Mouse (Mus musculus) adrenal gland, postnatal 36 days (tissue): Measurements from ENCODE around the gene Gtf2i. TPM values are rescaled to one million over a fixed set of nuclear protein-coding genes. Genes with fewer than 3 reads are reported as not detected.
A peak's percentile ranks its signal among the peaks of the same experiment; 100 is the strongest.

ENCODE experiments used
- DNase-seq, 2 experiments: peaks; one replicate each; pipeline ENCODE4 v3.0.0; 2021; ENCODE audit warnings: mixed read lengths in 1 of 2
- total RNA-seq, 2 experiments: library from RNA; stranded (reverse); gene quantifications; 2 replicates each; pipeline ENCODE4 v1.2.3; 2021

The Gtf2i gene
- total RNA-seq, 2 experiments from 2014 or later, result 230 to 239 TPM

DNA sequence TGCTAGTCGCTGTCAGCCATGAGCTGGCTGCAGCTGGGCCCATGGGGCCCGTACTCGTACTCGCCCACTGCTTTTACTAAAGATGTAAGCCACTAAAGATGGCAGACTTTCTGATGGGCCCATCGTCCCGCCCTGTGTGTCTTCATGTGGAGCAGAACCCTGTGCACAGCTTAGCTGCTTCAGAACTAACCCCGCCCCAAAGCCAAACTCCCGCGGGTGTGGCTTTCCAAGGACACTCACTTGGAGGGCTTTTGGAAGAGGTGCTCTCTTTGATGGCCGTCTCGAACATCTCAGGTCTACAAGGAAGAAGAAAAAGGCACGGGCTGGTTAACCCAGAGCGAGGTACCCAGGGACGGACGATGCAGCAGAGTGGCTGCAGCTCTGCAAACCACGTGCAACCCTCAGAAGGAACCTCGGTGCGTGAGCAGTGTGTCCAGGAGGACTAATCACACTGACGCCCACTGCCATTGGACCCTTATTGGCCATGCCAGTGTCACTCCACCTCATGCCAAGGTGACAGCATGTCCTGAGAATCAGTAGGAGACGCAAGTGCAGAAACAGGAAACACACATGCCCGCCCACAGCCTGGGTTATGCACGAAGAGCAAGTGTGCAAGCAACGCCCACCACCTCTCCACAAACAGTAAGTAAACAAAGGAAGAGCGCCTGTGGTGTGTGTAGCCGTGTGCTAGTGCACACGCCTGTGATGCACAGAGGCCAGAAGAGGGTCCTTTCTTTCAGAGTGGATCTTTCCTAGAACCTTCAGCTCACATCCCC is 70.7 kb downstream of the Gtf2i start:
- DNase-seq, result no peak

GRCm38 (mm10) chr5:134241831-134242230 is 72.7 kb downstream of the Gtf2i start:
- DNase-seq, result no peak

DNA sequence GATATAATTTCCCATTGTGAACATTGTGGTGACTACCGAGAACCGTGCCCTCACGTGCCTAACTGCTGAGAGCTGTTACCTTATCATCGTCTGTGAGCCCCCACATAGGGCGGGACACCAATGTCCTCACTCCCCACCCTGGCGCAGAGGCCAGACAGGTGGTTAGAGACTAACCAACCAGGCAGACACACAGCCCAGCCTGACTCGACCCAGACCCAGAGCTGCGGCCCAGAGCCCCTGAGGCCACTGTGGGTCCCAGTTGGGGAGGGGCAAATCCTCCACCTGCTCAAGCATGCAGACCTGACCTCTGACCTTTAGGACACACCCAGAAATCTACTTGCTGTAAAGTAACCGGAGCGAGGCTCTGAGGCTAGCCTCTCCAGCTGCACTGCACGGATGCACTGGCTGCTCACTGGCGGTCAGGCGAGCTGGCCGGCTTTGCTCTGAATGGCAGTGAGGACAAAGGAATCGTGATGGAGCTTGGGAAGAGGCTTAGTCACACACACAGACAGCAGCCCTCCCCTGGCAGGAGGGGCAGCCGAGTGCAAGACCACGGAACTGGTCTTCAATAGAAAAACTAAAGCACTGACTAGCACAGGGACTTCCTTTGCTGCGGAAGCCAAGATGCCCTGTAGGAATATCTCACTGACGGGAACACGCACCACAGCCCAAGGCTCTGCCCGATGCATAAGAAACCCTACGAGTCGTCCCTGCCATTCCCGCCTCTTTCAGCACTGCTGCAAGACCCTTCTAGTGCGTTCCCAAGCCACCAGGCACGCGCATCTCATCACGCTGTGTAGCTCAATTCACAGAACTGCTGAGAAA is 76.4 kb downstream of the Gtf2i start:
- DNase-seq, result no peak

- no peak for DNase-seq
Measured at GRCm38 (mm10) chr5:134237508-134237907, 77.1 kb downstream of the Gtf2i start.

GRCm38 (mm10) chr5:134236796-134237195 is 77.8 kb downstream of the Gtf2i start:
- DNase-seq, result no peak

- DNase-seq, result no peak
Measured at GRCm38 (mm10) chr5:134236241-134236640, 78.3 kb downstream of the Gtf2i start.

GRCm38 (mm10) chr5:134235111-134235510 is 79.4 kb downstream of the Gtf2i start:
- peak; percentile 43 to 50 for DNase-seq

DNA sequence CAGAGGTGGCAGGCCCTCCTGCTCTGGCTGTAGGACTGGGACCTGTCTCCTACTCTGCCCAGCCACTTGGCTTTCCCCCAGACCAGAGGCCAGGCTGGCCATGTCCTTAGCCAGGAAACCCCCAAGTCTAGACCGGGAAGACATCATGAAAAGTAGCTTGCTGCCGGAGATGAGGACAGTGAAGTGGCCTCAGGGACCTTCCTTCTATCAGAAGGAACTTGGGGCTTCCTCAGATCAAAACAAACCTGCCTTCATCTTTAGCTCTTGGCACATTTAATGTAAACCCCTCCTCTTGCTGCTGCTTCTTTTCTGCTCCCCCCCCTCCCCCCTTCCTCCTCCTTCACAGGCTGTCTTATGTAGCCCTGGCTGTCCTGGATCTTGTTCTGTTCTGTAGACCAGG is 80.4 kb downstream of the Gtf2i start:
- DNase-seq, result no peak

DNA sequence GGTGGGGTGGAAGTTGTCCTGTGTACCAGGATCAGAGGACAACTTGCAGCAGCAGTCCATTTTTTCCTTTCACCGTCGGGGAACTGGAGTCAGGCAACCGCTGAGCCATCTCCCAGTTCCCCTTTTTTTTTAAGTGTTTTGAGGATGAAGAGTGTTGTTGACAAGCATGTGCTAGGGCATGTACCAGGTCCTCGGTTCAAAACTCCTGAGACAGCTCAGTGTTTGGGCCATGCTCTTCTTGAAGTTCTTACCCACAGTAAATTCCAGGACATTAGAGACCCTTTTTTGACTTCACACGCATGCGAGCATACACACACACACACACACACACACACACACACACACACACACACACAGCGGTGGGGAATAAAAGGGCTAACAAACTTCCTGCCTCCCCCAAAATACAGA is 81.3 kb downstream of the Gtf2i start:
- no peak for DNase-seq

DNA sequence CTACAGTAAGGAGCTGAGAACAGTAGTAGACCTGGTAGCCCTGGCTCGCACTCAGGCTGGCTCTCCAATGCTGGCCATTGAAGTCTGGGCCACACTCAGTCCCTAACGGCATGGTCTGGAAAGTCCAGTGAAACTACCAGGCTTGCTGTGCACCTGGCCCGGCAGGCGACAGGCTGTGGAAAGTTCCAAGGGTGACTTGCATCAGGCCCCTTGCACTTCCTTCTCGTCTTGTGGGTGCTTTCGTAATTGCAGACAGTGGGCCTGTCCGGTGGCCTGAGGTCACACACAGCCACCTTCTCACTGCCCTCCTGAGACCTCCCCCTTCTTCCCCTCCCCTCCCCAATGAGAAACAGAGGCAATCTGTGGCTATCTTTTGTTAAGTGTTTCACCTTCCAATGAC is 82.0 kb downstream of the Gtf2i start:
- peak; percentile 48 to 60 for DNase-seq

DNA sequence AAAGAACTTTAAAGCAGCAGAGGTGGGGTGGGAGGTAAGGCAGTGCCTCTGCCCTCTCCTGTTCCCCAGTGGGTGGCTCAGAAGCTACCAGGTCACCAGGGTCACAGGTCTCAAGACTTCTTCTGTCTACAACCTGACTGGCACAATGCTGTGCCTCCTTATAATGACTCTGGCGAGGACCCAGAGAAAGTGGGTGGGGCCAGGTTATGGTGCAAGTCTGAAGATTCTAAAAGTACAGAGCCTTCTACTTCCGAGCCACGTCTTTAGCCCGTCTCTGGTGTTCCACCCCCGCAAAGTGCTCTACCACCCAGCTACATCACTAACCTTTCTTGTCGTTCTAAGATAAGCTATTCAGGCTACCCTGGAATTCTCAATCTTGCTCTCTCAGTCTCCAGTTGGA is 82.4 kb downstream of the Gtf2i start:
- peak in 1 of 2 experiments; percentile 36 for DNase-seq

DNA sequence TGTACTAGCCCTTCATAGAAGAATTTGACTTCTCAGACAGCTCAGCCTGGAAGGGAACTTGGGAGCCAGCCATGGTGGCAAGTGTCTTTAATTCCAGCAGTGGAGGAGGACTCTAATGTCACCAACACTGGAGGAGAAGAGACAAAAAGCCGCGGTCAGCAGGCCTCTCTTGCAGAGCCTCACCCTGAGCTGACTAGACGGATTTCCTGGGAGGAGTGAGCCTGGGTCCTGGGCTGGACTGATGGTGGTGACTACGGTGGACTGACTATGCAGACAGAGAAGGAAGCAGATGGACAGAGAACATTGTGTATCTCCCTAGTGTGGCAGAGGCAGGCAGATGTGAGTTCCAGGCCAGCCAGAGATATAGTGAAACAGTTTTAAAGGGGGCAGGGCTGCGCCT is 83.2 kb downstream of the Gtf2i start:
- DNase-seq, result peak; percentile 42 to 44

DNA sequence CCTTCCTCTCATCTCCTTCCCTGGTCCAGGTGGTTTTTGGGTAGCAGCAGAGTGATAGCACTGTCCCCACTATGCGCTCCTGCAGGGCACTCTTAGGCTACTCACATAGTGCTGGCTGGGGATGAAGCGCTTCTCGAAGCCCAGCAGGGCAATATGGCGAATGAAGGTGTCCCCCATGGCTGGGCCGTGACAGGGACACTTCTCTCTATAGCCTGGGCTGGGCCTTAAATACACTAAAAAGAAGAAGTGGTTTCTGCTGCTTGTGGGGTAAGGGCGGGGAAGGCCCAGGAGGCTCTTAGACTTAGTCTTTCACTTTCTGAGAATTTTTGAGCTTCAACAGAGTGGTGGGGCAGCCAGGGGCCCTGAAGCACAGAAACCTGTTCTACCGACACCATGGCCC is 85.2 kb downstream of the Gtf2i start, which contains the start of gene Ncf1:
Gene Ncf1 (minus strand): TSS at position 235 of the 400 bp plus-strand sequence.
- no peak for DNase-seq

GRCm38 (mm10) chr5:134228249-134228638 is 86.3 kb downstream of the Gtf2i start:
- DNase-seq, result no peak

DNA sequence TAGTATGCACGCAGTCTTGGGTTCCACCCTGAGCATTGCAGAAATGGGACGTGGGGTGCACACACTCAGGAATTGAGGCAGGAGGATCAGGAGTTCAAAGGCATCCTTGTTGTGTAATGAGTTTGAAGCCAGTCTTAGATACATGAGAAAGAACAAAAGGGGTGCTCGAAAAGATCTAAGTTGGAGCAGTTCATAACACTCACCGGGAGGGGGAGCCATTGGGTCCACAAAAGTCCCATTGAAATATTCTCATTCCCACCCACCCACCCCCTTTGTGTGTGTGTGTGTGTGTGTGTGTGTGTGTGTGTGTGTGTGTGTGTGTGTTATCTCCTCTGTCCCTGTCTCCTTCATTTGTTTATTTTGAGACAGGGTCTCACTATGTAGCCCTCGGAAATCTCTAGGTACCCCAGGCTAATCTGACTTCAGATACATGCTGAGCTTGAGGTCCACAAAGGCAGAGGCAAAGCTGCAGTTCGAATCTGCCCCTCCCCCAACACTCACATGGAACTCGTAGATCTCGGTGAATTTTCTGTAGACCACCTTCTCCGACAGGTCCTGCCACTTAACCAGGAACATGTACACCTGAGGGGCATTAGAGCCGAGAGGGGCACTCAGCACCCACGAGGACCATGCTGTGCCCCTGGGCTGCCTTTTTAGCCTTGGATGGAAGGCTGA is 86.8 kb downstream of the Gtf2i start:
- DNase-seq, result no peak

DNA sequence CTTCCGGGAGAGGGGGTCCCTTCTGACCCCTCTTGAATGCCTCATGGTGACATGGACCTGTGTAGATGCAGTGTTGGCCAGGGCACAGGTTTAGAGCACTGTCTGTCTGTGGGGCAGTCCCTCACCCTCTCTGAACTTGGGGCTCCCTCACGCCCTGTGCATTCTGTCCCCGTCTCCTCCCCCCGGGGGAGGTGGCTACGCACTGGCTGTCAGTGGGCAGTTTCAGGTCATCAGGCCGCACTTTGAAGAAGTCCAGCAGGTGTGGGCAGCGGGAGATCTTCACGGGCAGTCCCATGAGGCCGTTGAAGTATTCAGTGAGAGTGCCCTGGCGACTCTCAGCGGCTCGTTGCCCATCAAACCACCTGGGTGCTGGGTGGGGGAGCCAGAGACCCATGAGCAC is 87.6 kb downstream of the Gtf2i start:
- no peak for DNase-seq

GRCm38 (mm10) chr5:134225110-134225901 is 89.3 kb downstream of the Gtf2i start:
- no peak for DNase-seq

GRCm38 (mm10) chr5:134221708-134222150 is 92.8 kb downstream of the Gtf2i start:
- DNase-seq, result no peak

DNA sequence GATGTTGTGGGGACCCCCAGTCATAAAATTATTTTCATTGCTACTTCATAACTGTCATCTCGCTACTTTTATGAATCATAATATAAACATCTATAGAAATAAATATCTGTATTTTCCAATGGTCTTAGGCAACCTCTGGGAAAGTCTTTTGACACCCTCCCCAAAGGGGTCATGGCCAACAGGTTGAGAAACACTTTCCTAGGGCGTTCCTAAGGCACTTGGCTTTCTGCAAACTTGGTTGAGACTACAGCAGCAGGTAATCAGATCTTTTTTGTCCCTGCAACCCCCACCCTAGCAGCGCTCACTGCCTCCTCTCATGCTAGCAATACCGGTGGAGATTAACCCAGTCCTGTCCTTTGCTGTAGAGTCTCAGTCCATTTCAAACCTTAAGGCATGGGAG is 93.3 kb downstream of the Gtf2i start:
- DNase-seq, result no peak

DNA sequence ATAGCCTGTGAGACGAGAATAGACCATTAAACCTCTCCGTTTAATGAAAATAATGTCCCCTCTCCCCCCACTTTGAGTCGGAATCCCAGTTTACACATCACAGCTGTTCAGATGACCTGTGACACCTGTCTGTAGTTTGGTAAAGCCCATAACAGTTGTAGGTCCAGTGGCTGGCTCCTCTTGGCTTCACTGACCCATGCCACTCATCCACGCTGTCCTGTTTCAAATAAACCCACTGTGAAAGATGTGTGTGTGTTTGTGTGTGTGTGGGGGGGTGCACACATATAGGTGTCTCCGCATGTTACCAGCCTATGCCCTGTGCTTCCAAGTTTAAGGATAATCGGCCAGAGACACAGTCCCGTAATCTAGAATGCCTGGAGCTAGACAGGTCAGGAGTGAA is 96.7 kb downstream of the Gtf2i start:
- DNase-seq, result no peak

GRCm38 (mm10) chr5:134214021-134214806 is 100.3 kb downstream of the Gtf2i start:
- no peak for DNase-seq
